Mouse (Mus musculus) WW6 (cell line): ENCODE measurements around the gene Mpped2.

Experiments used
- DNase-seq: peaks from one replicate; pipeline ENCODE4 v3.0.0-alpha.2; 2013; ENCODE audit warnings: low read depth, low spot score

Mpped2 gene

DNA sequence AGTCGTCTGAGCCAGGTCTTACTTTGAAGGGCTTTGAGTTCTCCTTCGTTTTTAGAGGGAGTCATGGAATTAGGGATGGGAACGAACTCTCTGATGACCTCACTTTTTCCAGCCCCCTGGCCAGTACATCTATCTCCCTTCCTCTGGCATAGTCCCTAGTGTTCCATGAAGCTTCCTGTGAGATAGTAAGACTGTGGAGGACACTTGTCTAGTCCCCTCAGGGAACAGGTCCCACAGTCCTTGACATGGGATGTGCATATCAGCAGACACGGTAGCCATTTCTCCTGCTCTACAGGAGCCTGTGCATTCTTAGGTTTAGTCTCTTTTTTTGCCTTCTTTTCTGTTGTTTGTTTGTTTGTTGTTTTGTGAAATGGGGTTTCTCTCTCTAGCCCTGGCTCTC, 105.8 kb downstream of the Mpped2 start:
- DNase-seq, result no peak

DNA sequence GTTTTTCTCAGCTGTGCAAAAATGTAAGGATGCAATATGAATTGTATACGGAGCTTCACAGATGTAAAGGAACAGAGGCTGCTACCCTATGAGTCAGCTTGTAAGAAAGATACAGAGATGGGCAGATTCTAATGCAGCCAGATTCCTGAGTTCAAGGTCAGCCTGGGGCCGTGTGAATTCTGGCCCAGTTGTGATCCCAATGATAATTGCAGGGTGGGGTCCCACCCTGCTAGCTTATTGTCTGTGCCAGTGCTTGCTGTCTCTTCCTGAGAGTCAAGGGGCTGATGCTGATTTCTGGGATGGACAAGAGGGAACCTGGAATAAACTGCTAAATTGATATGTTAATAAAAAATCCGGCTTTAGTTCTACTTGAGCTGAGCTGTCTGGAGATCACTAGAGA, 122.8 kb downstream of the Mpped2 start:
- DNase-seq, result no peak

- DNase-seq, result no peak
These were observed 128.2 kb downstream of the Mpped2 start for GRCm38 (mm10) chr2:106821292-106821691.

DNA sequence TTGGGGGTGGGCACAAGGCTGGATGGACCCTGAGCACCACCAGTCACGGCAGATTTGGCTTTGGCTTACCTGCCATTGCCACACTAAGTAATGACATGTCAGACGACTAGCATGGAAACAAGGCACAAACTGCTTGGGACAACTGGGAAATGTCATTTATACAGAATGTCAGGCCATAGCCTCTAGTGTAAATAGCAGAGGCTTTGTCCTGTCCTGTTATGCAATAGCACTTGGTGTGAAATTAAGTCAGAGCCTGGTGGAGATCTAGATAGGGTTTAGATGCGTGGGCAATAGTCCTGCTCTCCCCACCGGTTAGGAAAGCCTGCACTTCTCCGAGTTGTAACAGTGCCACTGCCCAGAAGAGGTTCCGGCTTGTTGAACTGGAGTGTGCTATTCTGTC, 128.8 kb downstream of the Mpped2 start:
- DNase-seq, result no peak

- DNase-seq, result no peak
These were observed 129.5 kb downstream of the Mpped2 start for GRCm38 (mm10) chr2:106822540-106822939.

- DNase-seq, result no peak
These were observed 132.4 kb downstream of the Mpped2 start for GRCm38 (mm10) chr2:106825461-106825860.

DNA sequence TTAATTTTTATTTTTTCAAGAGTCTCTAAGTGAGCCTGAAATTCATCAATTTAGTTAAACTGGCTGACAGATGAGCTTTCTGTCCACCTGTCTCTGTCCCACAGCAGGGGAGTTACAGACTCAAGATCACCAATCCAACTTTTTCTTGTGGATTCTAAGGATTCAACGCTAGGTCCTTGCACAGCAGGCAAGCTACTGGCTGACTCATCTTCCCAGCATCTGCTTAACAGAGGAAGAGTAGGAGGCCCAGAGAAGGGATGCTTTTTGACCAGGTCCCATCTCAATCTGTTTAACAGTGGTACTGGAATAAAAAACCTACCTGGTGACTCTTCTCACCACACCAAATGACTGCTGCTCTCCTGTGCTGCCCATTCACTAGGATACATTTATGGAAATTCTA, 133.0 kb downstream of the Mpped2 start:
- DNase-seq, result no peak

DNA sequence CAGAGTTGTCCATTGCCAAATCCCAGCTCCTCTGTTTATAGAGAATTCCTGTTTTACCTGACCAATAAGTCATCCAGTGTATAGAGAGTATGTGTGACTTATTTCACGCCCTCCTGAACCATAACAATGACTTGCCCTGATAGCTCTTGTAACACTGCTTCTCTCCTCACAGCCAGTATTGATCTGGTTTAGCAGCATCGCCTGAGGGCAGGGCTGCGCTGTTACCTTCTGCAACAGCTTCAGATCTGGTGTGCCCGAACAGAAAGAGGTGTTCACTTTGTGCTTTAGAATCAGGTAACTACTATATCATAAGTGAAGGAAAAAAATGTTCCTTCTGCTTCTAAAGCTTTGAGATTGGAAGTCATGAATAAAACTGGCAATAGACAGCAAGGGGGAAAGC, 133.7 kb downstream of the Mpped2 start:
- no peak for DNase-seq

GRCm38 (mm10) chr2:106828573-106829310, 135.7 kb downstream of the Mpped2 start:
- DNase-seq, result no peak

GRCm38 (mm10) chr2:106829420-106829819, 136.4 kb downstream of the Mpped2 start:
- DNase-seq, result no peak

- no peak for DNase-seq
These were observed 139.5 kb downstream of the Mpped2 start for GRCm38 (mm10) chr2:106832577-106832976.

- no peak for DNase-seq
These were observed 140.1 kb downstream of the Mpped2 start for GRCm38 (mm10) chr2:106833212-106833611.

GRCm38 (mm10) chr2:106835321-106835720, 142.3 kb downstream of the Mpped2 start:
- DNase-seq, result no peak

GRCm38 (mm10) chr2:106837241-106837640, 144.2 kb downstream of the Mpped2 start:
- no peak for DNase-seq

- no peak for DNase-seq
These were observed 151.1 kb downstream of the Mpped2 start for GRCm38 (mm10) chr2:106844147-106844546.

DNA sequence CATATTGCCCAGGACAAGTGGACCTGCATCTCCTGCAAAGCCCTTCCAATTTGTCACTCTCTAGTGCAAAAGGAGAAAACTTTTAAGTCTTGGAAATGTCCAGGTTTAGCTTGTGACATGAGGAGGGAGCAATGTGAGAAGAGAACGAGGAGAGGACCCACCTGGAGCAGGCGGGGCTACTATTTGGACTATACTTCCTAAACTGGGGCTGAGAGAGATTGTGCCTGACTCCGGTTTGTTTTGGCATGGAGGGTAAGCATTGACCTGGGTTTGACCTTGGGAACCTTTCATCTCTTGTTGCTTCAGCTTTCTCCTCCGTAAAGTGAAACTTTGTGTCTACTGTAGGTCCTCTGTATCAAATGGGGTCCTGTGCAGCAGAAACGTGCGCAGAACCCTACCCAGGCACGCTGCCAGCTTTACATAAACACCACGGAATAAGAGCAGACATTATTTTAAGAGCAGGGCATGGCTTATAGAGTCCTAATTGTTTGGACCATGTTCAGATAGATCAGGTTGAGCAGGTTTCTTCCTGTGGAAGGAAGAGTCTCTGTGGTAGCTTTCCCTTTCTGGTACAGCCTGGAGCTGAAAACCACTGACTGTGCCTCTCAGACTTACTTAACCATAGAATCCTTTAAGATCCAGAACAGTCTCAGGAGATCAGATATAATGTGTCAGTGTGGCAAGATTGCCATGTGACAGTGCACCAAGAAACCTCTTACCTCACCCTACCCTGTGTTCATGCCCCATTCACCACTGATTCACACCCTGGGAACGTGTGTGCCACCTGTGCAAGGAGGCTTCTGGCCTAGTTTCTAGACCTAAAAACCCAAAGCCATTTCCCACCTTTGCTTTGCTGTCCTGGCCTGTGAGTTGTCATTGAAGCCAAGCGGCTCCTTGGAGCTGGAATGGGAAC, 152.0 kb downstream of the Mpped2 start:
- no peak for DNase-seq

DNA sequence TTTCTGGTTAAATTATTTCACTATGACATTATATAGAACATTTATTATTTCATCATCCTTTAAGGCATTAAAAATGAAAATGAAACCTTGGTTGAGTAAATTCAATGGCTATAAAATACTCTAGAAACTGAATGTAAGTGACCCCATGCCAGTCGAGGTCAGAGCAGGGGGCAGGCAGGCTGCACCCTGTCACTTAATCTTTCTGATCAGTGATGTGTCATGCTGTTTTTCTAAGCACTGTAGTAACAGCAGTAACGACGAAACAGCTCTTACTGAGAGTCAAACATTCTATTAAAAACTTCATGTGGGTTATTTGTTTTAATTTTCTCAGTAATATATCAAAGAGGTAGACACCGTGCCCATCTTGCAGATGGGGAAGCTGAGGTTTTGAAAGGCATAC, 153.4 kb downstream of the Mpped2 start:
- no peak for DNase-seq

DNA sequence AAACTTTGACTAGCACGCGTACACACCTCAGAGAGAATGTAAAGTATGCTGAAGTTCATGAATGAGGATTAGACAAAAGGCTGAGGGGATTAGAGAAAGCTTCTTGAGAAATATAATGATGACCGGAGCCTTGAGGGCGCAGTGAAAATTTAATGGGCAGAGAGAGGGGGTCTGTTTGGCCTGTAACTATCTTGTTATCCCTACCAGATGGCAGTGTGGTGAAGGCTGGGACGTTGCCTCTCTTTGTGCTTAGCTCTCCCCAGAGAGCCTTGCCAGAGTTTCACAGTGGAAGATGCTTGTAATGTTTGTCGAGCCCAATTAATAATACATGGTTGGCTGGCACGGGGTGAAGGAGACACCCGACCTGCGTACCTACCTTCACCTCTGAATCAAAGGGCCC, 156.3 kb downstream of the Mpped2 start:
- DNase-seq, result no peak

- DNase-seq, result no peak
These were observed 158.4 kb downstream of the Mpped2 start for GRCm38 (mm10) chr2:106851515-106851914.

GRCm38 (mm10) chr2:106854213-106854612, 161.1 kb downstream of the Mpped2 start:
- no peak for DNase-seq

DNA sequence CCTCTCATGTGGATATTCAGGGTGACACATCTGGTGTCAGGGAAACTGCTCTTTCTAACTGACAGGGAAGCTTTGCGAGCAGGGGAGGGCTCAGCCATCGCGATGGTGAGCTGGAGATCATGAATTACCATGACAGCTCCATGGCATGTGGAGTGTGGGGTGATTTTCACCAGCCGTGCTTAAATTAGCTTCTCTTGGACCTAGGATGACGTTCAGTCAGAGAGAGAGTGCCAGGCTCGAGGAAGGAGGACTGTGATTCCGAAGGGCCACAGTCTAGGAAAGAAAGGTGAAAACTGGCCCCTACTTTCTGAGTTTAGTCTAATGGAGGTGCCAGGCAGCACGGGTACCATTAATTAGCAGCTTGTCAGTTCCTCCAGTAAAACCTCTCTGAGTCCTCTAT, 161.7 kb downstream of the Mpped2 start:
- no peak for DNase-seq

DNA sequence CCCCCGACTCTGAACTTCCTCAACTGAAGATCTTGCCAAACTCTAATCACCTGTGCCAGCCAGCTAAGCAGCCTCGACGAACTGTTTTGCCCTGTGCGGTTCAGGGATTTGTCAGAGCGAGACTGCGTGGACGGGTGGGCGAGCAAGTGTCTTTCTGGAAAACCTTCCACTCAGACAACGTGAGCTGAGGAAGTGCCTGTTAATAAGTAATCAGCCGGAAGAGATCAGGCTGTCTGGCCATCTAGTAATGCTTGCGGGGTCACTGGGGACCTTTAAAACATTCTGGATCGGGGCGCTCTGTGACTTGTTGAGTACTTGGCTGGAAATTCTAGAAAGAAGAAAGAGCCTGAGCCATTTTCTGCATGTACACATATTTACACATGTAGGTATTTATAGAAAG, 162.1 kb downstream of the Mpped2 start:
- DNase-seq, result no peak
